Mouse (Mus musculus): ENCODE data around the gene Trappc10. TPM values are rescaled to one million over a fixed set of nuclear protein-coding genes. Genes with fewer than 3 reads are reported as not detected.

Gene Trappc10
- polyA plus RNA-seq (2012; rRNA removed): 62.3 and 76.1 TPM in 2 replicates

- no peak for DNase-seq (ENCODE audit: low read depth)
Observed at GRCm38 (mm10) chr10:78244438-78245224, at the start of gene Trappc10. Gene Trappc10, minus strand, starts transcription at chr10:78244641.

- DNase-seq (ENCODE audit: low read depth): no peak
Observed at GRCm38 (mm10) chr10:78293576-78293975, 49.1 kb upstream of the Trappc10 start.

DNA sequence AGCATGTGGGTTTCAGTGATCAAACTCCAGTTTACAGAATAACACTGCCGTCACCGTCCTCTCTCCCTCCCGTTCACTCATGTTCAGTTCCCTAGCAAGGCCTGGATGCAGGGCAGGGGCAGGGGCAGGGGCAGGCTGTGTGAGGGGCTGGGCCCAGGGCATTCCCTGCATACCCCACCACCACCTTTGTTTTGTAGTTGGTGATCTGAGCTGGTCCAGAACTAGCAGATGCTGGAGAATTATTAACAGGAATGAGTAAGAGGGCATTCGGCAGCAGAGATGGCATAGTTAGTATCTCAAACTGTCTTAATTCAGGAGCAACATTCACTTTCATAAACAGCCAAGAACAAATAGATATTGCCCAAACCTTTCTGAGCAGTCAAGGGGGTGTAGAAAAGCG, 47.9 kb upstream of the Trappc10 start:
- DNase-seq (ENCODE audit: low read depth): no peak

- no peak for DNase-seq (ENCODE audit: low read depth)
Observed at GRCm38 (mm10) chr10:78290730-78291535, 46.5 kb upstream of the Trappc10 start.

GRCm38 (mm10) chr10:78288896-78289295, 44.5 kb upstream of the Trappc10 start:
- DNase-seq (ENCODE audit: low read depth): no peak

DNA sequence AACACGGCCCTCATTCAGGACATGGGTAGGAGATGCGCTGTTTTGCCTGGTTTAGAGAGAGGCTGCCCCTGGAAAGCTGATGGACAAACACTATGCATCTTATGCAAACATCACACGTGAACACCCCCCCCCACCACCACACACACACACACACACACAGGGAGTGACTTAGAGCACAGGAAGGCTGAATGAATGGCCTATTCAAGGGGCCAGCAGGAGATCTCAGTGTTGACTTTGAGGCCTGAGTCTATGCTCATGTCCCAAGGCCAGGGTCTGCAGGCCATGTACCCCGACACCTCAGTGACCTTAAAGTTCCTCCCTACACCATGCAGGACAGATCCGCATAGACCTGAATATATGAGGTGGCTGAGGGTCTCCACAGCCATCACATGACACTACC, 43.7 kb upstream of the Trappc10 start:
- DNase-seq (ENCODE audit: low read depth): no peak

GRCm38 (mm10) chr10:78287465-78288132, 43.2 kb upstream of the Trappc10 start:
- no peak for DNase-seq (ENCODE audit: low read depth)

GRCm38 (mm10) chr10:78285959-78286358, 41.5 kb upstream of the Trappc10 start:
- no peak for DNase-seq (ENCODE audit: low read depth)

DNA sequence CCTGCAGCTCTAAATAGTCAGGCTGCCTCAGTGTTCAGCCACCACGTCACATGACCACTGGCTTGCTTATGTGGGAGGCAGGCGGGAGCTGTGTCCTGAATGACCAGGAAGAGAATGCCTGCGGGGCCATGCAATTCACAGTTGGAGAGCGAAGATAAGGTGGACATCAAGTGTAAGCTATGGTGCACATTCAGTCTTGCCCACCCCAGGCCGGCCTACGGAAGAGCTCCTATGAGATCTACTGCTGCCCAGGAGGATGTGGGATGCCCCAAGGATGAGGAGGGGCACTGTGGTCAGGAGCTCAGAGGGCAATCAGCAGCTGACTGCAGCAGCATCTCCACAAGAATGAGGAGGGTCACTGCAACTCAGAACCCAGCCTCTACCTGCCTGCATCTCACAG, 41.0 kb upstream of the Trappc10 start:
- DNase-seq (ENCODE audit: low read depth): no peak

- no peak for DNase-seq (ENCODE audit: low read depth)
Observed at GRCm38 (mm10) chr10:78284812-78285211, 40.4 kb upstream of the Trappc10 start.

GRCm38 (mm10) chr10:78282411-78282810, 38.0 kb upstream of the Trappc10 start:
- DNase-seq (ENCODE audit: low read depth): no peak

GRCm38 (mm10) chr10:78280486-78280885, 36.0 kb upstream of the Trappc10 start:
- no peak for DNase-seq (ENCODE audit: low read depth)

DNA sequence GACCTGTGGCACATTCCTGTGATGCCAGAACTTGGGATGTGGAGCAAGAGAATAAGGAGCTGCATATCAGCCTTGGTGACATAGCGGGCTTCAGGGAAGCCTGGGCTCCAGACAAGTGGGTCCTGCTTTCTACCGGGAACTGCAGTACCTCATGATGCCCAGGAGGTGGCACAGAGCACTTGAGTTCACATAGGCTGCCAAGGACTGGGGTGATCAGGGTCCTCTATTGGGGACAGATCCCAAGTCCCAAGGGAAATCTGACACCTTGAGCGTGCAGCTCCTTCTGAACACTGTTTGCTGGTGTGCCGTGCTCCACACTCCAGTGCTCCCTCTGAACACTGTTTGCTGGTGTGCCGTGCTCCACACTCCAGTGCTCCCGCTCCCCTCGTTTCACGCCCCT, 34.8 kb upstream of the Trappc10 start:
- DNase-seq (ENCODE audit: low read depth): no peak

DNA sequence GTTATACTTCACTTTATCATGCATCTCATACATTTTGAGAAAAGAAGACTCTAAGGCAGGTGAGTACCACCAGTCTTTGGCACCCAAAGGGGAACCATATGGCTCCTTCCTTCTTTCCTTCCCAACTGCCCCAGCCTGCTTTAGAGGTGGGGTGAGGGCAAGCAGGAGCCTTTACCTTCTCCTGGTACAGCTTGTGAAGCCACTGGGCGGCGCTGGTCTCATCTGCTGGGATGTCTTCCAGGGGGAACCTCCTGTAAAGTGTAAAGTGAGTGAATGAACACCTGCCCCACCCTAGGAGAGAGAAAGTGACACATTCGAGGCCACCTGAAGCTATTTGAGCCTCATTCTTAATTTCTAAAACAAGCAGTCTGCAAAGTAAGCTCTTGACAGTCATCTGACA, 33.4 kb upstream of the Trappc10 start:
- DNase-seq (ENCODE audit: low read depth): no peak

- DNase-seq (ENCODE audit: low read depth): no peak
Observed at GRCm38 (mm10) chr10:78276242-78276641, 31.8 kb upstream of the Trappc10 start.

GRCm38 (mm10) chr10:78272932-78273331, 28.5 kb upstream of the Trappc10 start:
- no peak for DNase-seq (ENCODE audit: low read depth)

GRCm38 (mm10) chr10:78265881-78266280, 21.4 kb upstream of the Trappc10 start:
- no peak for DNase-seq (ENCODE audit: low read depth)

- no peak for DNase-seq (ENCODE audit: low read depth)
Observed at GRCm38 (mm10) chr10:78264735-78265134, 20.3 kb upstream of the Trappc10 start.

- no peak for DNase-seq (ENCODE audit: low read depth)
Observed at GRCm38 (mm10) chr10:78260916-78261650, 16.6 kb upstream of the Trappc10 start.

- no peak for DNase-seq (ENCODE audit: low read depth)
Observed at GRCm38 (mm10) chr10:78260322-78260721, 15.9 kb upstream of the Trappc10 start.

- DNase-seq (ENCODE audit: low read depth): no peak
Observed at GRCm38 (mm10) chr10:78259702-78260101, 15.3 kb upstream of the Trappc10 start.

- no peak for DNase-seq (ENCODE audit: low read depth)
Observed at GRCm38 (mm10) chr10:78259230-78259629, 14.8 kb upstream of the Trappc10 start.
